Mouse (Mus musculus): ENCODE results near the gene Yy2.

The Yy2 gene

GRCm38 (mm10) chrX:157568840-157569239 is at the start of gene Yy2:
TSS of gene Yy2 (minus strand) at chrX:157568985.
- DNase-seq (ENCODE audit: low spot score in 2 of 2): no peak

- DNase-seq (ENCODE audit: low spot score in 2 of 2): no peak
These were observed 44.1 kb upstream of the Yy2 start for GRCm38 (mm10) chrX:157612894-157613293.

- no peak for DNase-seq (ENCODE audit: low spot score in 2 of 2)
These were observed 32.7 kb upstream of the Yy2 start for GRCm38 (mm10) chrX:157601450-157601849.

GRCm38 (mm10) chrX:157598186-157598996 is 29.6 kb upstream of the Yy2 start, which contains the start of gene Mbtps2:
TSS of gene Mbtps2 (minus strand) at chrX:157598715.
- DNase-seq (ENCODE audit: low spot score in 2 of 2): peak; percentile 53 to 55

- DNase-seq (ENCODE audit: low spot score in 2 of 2): no peak
These were observed 28.9 kb upstream of the Yy2 start for GRCm38 (mm10) chrX:157597585-157598185.

- DNase-seq (ENCODE audit: low spot score in 2 of 2): no peak
These were observed 28.0 kb upstream of the Yy2 start for GRCm38 (mm10) chrX:157596802-157597201.

GRCm38 (mm10) chrX:157595927-157596326 is 27.1 kb upstream of the Yy2 start:
- no peak for DNase-seq (ENCODE audit: low spot score in 2 of 2)

GRCm38 (mm10) chrX:157594606-157595005 is 25.8 kb upstream of the Yy2 start:
- no peak for DNase-seq (ENCODE audit: low spot score in 2 of 2)

- no peak for DNase-seq (ENCODE audit: low spot score in 2 of 2)
These were observed 18.2 kb upstream of the Yy2 start for GRCm38 (mm10) chrX:157587001-157587400.

- DNase-seq (ENCODE audit: low spot score in 2 of 2): no peak
These were observed 17.6 kb upstream of the Yy2 start for GRCm38 (mm10) chrX:157586397-157586796.

GRCm38 (mm10) chrX:157579108-157579614 is 10.4 kb upstream of the Yy2 start:
- DNase-seq (ENCODE audit: low spot score in 2 of 2): no peak

GRCm38 (mm10) chrX:157574683-157575082 is 5.9 kb upstream of the Yy2 start:
- DNase-seq (ENCODE audit: low spot score in 2 of 2): no peak

- peak in 1 of 2 experiments; percentile 16 for DNase-seq (ENCODE audit: low spot score in 2 of 2)
These were observed 5.0 kb downstream of the Yy2 start for GRCm38 (mm10) chrX:157563794-157564193.

- no peak for DNase-seq (ENCODE audit: low spot score in 2 of 2)
These were observed 21.7 kb downstream of the Yy2 start for GRCm38 (mm10) chrX:157547082-157547481.
